Mouse (Mus musculus) olfactory bulb, adult 2 months (tissue): ENCODE results near the gene Apool.

Experiments
- CTCF ChIP-seq: fragments of 200-500 bp; IDR thresholded peaks from 2 replicates; pipeline ENCODE4 v1.5.1; 2012; ENCODE audit warnings: low read depth, mild to moderate bottlenecking, low read length, moderate library complexity; ENCODE audit not compliant: insufficient read depth
- POLR2A ChIP-seq: fragments of 200-500 bp; IDR thresholded peaks from 2 replicates; pipeline ENCODE4 v1.6.1; 2012; ENCODE audit warnings: mild to moderate bottlenecking, low read depth, low read length, moderate library complexity; ENCODE audit not compliant: insufficient read depth

- TF ChIP-seq CTCF (no peak), POLR2A (no peak)
These were observed 101.2 kb downstream of the Apool start for GRCm38 (mm10) chrX:112412309-112412708.
